Mouse (Mus musculus) 416B (cell line): ENCODE measurements at regions not wholly inside any gene's neighbourhood (a gene's known extent, or its start where the extent isn't known, plus 50 kb on each side); places are given as distances from the start of the nearest gene placed in this dataset.

Experiments used
- DNase-seq: peaks from one replicate; pipeline ENCODE4 v3.0.0; 2011; ENCODE audit warnings: low read depth

DNA sequence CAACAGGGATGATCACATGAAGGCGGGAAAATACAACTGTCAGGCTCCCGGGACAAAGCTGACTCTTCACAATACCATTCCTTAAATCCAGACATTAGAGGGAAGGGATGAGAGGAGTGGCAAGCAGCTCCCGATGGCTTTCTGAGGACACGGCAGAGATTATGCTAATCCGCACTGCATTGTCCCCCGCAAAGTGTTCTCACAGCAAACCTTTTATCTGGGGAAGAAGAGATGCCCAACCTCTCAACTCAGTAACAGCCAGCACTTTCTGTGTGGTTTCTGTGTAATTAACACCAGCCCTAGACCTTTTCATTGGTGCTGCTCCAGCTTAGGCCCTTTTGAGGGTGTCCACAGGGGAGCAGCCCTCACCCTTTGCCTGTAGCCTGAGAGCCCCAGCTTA, 137.9 kb downstream of the Barhl2 start:
- DNase-seq = no peak

DNA sequence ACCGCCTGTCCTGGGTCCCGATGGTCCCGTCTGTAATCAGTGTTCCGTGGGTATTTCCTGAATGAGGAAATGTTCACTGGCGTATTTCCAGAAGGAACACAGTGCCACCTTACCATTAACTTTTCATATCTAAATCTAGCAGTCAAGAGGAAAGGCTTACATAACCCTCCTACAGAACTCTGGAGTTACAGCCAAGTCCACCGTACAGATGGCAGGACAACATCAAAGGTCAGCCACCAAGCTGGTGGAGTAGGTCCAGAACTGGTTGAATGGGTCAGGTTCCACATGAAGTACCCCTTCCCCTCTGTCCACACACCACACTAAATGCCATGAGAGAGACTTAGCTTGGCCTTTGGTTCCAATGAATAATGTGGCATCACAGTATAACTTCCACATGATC, 139.7 kb downstream of the Barhl2 start:
- DNase-seq = no peak

DNA sequence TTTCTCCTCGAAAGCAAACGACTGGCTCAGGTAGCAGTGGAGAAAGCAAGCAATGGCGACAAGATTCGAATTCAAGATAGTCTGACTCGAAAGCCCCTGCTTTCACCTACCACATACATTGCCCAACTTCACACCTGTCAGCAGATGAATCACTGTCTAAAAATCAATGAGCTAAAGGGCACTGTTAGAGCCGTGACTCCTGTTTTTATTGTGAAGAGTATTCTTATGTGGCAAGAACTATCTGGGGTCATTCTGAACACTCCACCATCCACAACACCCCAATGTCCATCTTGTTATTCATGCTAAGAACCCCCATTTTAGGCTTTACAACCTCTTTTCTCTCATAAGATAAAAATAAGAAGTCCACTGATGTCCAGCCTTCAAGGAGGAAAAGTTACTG, 144.1 kb downstream of the Barhl2 start:
- DNase-seq = no peak

DNA sequence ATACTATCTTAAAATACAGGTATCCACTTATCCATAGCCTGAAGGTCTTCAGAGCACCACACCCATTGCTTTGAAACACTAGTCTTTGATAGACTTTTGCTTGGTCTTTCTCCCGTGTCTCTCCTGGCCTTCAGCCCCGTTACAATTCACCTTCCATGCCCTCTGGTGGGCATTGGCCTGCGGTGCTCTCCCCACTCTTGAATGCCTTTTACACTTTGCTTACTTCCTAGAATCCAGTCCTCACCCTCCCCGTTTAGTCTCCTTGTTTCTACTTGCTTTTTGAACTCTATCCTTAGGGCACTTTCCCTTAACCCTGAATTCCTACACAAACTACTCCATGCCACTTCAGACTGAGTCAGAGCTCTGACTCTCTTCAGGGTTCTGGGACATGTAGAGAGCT, 156.6 kb downstream of the Barhl2 start:
- DNase-seq = no peak

DNA sequence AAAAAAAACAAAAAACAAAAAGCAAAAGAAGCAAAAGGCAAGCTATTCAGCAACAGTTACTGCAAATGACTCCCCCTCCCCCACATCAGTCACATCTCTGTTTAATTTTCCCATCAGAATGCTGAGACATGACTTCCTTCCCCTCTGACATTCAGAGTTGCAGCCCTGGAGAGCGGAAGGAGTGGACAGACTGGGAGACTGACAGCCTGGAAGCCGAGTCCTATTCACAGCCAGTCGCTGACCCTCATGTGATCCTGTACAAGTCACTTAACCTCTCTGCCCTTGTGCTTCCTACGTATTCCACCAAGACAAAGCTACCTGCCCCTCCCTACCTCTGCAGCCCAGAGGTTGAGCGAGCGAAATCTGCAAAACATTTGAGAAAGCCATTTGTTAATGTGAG, 161.2 kb downstream of the Barhl2 start:
- DNase-seq = no peak

DNA sequence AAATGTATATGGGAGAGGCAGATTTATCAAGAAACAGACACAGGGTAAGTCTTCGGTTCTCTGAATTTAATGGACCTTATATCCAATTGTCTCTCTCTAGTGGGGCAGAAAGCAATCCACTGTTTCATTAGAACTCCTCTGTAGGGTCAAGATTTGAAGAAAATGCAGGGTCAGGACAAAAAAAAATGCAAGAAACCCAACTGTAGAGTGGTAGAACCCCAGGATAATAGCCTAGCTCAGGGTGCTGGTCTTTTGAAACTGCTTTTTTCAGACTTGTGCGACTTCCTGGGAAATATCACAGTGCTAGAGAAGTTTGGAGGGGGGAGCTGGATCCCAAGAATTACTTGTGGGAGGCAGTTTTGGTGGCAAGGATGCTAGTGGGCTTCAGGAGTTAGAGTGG, 162.0 kb downstream of the Barhl2 start:
- no peak for DNase-seq

DNA sequence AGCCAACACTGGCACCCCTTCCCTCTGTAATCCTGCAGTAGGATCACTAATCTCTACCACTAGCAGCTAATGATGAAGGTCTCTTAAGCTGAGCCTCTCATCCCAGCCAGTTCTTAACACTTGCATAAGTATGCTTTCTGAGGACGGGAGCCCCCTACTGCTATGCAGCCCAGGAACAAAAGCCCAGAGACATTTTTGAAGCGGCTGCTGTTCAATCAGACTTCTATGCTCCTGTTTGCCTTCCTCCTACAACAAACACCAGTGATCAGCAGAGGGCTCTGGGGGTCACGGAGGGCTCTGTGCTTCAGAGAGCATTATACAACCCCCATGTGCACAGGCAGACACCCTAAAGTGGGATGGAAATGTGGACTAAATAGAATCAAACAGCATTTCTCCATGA, 162.4 kb downstream of the Barhl2 start:
- DNase-seq = no peak

DNA sequence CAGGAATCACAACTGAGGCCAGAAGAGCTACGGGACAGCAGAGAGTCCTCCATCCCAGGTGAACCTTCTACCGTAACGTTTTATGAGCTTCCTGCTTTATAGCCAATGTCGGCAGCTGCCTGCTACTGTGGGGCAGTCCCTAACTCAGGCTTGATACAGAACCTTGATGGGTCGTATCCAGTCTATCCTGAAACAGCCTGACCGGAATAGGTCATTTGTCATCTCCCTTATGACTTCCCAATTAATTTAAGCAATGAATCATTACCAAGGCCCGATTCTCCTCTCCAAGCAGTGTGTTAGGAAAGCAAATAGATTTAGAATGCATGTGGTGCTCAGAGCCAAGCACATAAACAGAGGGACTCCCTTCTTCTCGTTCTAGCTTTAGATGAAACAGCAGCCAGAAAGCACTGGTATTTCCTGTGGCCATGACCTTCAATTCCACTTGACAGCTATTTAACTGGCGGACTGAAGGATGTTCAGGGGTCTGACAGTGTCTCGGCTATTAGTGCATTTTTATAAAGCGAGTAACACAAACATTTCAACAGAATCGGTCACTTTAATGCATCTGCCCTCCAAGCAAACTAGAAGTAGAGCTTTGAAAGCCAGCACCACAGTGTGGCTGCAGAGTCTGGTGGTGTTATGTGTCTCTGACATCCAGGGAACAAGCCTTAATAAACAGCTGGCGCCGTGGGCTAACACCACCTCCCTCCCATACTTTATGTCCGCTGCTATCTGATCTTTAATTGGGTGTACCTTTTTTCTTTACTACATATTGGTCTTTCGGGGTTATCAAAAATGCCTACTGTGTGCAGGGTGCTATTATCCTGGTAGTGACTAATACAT, 165.4 kb downstream of the Barhl2 start:
- no peak for DNase-seq

DNA sequence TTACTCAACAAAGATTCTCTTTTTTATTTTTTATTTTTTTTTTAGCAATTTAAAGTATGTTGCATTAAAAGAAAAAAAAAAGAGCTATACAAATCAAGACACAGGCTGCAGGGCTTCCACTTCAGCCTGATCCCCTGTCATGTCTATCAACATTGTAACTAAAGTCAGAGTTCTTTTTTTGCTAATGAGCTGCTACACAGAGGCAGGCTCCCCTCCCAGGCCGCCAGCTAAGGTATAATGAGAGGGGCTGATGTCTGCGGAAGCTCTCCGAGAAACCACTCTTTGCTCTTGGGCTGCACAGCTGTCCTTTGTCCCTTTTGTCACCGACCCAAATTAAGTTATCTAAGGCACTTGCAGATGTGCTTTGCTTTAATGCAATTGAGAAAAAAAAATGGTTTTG, 172.8 kb downstream of the Barhl2 start:
- no peak for DNase-seq

DNA sequence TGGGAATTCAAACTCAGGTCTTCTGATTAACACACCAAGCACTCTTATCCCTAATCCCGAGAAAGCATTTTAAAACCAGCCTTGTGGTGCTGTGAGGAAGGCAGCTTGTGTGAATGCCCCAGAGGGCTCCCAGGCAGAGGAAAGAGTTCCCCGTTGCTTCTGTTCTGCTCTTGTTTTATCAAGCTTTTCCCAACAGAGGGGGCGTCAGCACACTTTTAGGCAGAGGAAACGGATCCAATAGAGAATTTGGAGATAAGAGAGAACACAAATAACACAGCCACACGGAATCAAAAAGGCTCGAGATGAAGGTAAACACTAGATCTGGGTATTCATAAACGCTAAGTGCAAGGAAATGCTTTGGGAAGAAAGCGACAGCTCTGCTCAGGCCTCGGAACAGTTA, 173.2 kb downstream of the Barhl2 start:
- no peak for DNase-seq

DNA sequence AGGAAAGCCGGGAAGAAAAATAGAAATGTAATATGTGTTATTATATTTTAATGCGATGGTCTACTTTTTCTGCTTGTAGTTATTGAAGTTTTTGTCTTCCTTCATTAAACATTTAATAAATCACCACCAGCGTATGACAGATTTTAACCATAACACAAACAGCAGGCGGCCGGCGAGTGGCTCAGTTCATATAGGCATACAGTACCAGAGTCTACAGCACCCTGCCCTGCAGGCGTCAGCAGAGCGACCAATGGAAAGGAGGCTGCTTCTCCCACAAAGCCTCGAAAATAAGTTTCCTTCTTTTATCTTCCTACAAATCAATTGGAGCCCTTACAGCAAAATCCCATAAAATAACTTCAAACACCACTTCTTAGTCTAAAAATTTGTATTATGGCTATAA, 175.3 kb downstream of the Barhl2 start:
- DNase-seq = no peak

DNA sequence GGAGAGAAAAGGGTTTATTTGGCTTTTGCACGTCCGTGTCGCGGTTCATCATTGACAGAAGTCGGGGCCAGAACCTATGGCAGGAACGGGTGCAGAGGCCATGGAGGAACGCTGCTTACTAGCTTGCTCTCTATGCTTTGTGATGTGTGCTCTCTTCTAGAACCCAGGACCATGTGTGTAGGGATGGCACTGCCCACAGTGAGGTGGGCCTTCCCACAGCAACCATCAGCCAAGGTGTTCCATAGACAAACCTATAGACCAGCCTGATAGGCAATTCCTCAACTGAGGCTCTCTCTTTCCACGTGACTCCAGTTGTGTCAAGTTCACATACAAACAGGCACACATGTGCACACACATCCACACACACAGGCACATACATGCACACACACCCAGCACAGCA, 180.2 kb downstream of the Barhl2 start:
- DNase-seq = no peak

DNA sequence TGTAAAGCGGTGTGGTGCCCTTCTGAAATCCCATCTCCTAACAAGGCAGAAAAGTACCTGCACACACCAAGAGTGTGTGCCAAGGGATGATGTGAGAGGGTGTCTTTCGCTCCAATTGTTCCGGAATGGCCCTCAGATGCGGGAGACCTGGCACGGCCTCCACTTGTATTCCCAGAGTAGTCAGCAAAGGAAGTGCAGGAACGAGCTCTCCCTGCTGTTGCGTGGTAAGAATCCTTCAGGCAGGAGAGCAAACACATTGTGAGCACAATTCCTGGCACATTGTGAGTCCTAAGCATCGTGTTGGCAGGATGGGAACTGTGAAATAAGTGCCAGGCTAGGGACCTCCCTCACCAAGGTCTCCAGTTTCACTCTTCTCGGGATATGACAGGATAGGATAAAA, 180.7 kb downstream of the Barhl2 start:
- DNase-seq = no peak

DNA sequence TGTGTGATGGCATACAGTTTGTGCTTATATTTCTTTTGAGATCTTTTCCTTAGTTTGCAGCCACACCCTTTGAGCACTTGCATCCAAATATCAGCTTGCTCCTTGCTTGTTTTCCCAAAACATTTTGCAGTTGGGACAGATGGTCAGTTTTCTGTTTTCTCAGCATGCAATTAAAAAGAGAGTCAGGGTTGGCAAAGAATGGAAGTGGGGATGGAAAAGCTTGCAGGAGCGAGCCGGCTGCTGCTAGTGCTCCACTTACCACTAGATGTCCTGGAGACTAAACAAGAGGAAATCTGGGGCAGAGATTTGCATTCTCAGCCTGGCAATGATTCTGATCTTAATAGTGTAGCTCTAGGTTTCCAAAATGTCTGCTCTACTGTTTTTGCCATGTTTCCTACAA, 181.8 kb downstream of the Barhl2 start:
- no peak for DNase-seq

DNA sequence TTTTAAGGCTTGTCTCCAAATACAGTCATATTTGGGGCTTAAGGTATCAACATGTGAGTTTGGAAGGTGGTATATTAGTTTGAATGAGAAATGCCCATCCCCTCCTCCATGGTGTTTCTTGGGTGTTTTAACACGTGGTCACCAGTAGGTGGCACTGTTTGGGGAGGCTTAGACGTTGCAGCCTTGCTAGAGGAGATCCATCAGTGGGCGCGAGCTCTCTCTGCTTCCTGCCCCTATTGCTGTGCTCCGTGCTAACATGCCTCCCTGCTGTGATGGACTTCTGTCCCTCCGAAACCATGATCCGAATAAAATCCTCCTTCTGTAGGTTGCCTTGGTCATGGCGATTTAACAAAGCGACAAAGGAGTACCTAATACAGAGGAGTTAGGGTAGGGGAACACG, 183.3 kb downstream of the Barhl2 start:
- DNase-seq = peak; percentile 21

DNA sequence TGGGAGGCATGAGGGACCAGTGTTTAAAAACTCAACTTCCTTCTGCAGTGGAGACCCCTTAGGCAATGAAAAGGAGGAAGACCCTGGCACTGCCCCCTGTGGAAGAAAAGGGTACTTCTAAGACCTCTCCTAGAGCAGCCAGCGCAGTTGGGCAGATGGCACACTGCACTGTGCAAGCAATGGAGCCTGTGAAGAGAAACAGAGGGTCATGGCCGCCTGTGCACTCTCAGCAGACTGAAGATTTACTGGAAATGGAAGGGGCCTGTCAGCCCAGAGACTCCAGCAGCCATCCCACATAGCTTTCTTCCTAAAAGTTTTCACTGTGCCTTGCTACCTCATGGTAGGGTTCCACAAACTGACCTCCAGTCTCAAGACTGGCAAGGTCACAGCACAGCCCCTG, 193.4 kb downstream of the Barhl2 start:
- no peak for DNase-seq

DNA sequence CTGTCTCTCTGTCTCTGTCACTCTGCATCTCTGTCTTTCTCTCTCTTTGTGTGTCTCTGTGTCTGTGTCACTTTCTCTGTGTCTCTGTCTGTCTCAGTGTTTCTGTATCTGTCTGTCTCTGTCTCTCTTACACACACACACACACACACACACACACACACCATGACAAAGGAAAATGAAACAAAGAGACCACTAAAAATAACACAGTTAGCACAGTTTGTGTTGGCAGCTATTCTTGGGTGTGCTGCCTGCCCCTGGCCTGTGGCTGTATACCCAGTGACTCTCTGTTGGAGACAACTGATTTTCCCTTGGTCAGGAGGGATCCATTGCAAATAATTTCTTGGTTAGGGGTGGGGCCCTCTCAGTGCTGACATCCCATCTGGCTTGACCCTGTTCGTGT, 200.8 kb downstream of the Barhl2 start:
- DNase-seq = no peak

DNA sequence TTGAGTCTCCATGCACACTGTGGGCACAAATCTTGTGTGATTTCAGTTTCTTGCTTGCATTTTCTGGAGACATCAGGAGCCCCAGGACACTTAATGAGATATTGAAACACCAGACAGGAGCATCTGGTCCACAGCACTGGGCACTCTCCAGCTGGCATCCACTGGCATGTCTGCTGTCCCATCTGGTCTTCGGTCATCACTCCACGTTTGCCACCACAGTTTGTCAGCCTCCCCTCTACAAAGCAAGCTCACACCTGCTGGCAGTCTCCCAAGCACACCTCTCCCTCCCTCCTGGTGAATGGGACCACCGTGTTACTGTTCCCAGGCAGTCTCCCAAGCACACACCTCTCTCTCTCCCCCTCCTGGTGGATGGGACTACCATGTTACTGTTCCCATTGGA, 228.8 kb downstream of the Barhl2 start:
- DNase-seq = no peak

DNA sequence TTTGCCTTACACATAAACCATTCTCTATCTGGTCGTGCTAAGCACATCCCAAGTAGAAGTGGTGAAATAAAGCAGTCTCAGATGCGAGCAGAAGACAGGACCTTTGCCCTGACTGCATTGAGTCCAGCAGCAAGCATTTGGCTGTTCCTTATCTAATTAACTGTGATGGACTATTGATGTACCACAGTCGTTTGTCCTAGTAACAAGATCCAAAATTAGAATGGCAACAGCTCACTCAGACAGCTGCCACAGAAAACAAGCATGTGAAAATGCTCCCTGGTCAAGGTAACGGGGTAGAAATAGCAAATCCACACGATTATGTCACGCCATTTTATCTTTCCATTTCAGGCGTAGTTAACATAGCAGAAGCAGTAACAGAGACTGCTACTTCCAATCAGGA, 233.8 kb downstream of the Barhl2 start:
- no peak for DNase-seq

DNA sequence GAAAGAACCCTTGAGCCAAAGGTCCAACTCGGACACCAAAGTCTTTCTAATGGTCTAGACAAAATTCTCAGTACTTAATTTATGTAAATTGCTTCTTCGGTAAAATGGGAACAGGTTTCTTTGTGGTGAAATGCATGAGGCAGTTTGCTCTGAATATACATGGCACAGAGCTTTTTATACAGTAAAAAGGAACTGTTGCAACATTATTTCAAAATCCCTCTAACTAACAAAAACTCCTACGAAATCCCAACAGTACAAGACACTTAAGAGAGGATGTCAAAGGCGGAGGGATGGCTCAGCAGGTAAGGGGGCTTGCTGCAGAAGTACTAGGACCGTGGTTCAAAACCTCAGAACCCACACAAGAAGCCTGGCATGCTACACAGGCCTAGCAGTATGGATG, 248.4 kb downstream of the Barhl2 start:
- DNase-seq = peak; percentile 2

DNA sequence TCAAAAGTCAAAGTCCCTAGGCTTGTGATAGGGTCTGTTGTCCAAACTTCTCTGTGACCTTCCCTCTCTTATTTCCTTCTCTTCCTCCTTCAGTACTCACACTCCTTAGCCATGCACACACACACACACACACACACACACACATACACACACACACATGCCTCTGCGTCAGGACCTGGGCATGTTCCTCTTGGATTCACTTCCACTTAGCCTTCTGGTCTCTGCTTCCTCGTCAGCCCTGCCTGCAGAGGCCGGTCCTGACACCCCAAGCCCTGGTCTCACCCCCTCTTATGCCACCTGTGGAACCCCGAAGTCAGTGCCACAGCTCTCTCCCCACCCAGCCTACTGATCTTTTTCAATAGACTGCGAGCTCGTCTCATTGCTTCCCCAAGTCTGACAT, 250.3 kb downstream of the Barhl2 start:
- DNase-seq = no peak

DNA sequence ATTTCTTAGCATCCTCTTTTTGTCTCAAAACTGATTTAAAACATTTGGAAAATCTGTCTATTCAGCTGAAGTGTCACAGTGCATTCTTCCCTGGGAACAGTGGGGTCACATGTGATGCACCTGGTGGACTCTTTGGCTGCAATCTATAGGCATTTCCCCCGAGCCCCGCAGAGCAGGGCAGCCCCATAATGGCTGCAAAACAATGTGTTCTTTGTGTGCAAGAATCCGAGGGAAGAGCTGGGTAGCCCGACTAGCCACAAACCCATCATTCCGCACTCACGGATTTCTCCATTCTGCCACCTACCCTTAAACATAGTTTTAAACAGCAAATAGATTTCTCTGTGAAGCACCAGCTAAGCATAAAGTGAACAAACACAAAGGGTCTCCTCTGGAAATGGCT, 252.2 kb downstream of the Barhl2 start:
- DNase-seq = no peak

DNA sequence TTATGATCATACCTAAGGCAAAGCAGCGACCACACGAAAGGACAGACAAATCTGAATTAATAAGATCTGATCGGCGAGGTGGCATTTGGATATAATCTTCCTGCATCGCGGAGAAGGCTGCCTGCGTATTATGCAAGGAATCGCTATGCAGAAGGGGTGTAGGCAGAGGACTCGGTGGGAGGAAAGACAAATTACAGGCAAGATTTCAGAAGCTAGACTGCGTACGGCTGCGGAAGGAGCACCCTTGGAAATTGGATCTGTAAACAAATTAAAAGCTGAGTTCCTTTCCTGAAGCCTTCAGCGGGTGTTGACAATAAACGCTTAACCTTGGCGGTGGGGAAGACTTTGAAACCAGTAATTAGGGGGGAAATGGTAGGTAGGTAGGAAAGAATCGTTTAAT, 257.3 kb downstream of the Barhl2 start:
- no peak for DNase-seq

DNA sequence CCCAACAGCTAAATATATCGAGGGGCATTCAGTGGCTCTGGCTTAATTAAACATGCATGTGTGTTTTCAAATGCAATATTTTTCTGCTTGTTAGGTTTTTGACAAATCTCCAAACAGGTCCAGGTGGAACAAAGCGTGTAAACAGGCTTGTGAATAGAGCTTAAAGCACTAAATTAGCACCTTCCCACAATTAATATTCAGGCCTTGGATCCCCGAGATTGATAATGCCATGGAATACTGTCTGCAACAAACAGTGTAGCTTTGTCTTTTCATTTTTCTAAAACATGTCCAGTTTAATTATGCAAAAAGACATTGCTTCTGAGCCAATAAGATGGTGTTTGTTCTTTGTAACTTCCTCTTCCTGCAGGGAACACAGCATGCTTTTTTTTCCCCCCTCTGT, 258.9 kb downstream of the Barhl2 start:
- no peak for DNase-seq

DNA sequence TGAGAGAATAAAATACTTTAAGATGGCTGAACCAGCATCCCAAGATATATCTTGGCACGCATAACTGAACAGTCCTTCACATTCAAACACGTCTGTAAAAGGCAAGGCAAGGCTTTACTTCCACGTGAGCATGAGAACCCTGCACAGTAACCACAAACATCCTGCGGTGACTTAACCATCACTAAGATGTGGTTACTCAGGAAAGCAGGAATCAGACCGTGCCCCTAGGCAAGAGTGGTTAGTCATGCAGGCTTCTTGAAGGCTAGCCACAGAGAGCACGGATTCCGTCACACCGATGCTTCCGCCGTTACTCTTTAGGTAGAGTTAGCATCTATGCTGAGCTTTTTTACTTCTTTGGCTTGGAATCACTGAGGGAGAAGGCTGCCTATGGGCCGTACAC, 266.8 kb downstream of the Barhl2 start:
- DNase-seq = peak; percentile 61
